Mouse (Mus musculus) embryonic facial prominence, embryonic 13.5 days (tissue): ENCODE measurements around the gene Tbp. TPM values are rescaled to one million over a fixed set of nuclear protein-coding genes. Genes with fewer than 3 reads are reported as not detected.
"Not testable (repeated sequence)": the region's sequence is repeated elsewhere in the genome, so short reads cannot be mapped to it uniquely, and the experiment has no call there.

Experiments
- ATAC-seq: fragments of 200-750 bp; cut with Nextera tagmentation; 2 replicates; pipeline ENCODE4 v1.8.0; 2017; ENCODE audit warnings: low read depth; ENCODE audit not compliant: insufficient number of reproducible peaks, insufficient read depth, low FRiP score, low TSS enrichment
- H3K27ac ChIP-seq: fragments of 300-500 bp; sonication (generic); 2 replicates; pipeline ENCODE4 v1.5.1; 2015; ENCODE audit warnings: moderate library complexity, mild to moderate bottlenecking, inconsistent platforms
- H3K27me3 ChIP-seq: fragments of 300-500 bp; sonication (generic); 2 replicates; pipeline ENCODE4 v1.6.1; 2015; ENCODE audit warnings: mild to moderate bottlenecking, inconsistent platforms
- H3K36me3 ChIP-seq: fragments of 300-500 bp; sonication (generic); 2 replicates; pipeline ENCODE4 v1.6.1; 2015; ENCODE audit warnings: mild to moderate bottlenecking, inconsistent platforms
- H3K4me1 ChIP-seq: fragments of 300-500 bp; sonication (generic); 2 replicates; pipeline ENCODE4 v1.6.1; 2015; ENCODE audit warnings: inconsistent platforms
- H3K4me2 ChIP-seq: fragments of 300-500 bp; sonication (generic); 2 replicates; pipeline ENCODE4 v1.6.1; 2015; ENCODE audit warnings: moderate library complexity, mild to moderate bottlenecking, inconsistent platforms
- H3K4me3 ChIP-seq: fragments of 300-500 bp; sonication (generic); 2 replicates; pipeline ENCODE4 v1.5.1; 2015; ENCODE audit warnings: mild to moderate bottlenecking, inconsistent platforms
- H3K9ac ChIP-seq: fragments of 300-500 bp; sonication (generic); 2 replicates; pipeline ENCODE4 v1.6.1; 2015; ENCODE audit warnings: mild to moderate bottlenecking, inconsistent platforms
- H3K9me3 ChIP-seq: fragments of 300-500 bp; sonication (generic); 2 replicates; pipeline ENCODE4 v1.6.1; 2016; ENCODE audit warnings: inconsistent platforms
- WGBS: fragments of 180-500 bp; shearing (Covaris S2); methylation state at CpG from one replicate; pipeline ENCODE4 v1.1.7; 2015; ENCODE audit warnings: mixed read lengths; 5-methylcytosine and 5-hydroxymethylcytosine counted together
- polyA plus RNA-seq: library from polyadenylated mRNA; unstranded; fragments of >200 nt; fragmentation: Nextera tagmentation; extraction: Ambion mirVana; gene quantifications from 2 replicates; pipeline ENCODE4 v1.2.1, GENCODE M21; 2015

Gene Tbp
- polyA plus RNA-seq, 1 experiment from 2014 or later: 52.1 TPM

DNA sequence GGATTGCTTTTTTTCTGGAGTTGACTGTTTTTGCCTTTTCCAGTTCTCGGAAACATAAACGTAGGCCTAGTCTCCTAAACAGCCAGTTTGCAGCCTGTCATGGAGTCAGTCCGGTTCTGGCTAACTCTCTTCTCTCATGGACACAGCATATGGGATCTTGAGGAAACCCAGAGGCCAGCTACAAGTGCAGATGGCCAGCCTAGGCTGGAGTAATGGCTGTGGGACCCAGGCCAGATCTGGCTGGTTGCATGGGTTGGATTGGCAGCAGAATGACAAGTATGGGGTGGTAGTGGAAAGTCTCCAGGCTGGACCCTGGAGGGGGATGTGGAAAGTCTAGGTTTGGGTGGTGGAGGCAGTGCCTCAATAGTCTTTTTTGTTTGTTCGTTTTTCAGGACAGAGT is 40.6 kb downstream of the Tbp start:
- no peak for ATAC-seq
- no peak overlapping the region for H3K4me3 ChIP-seq
- H3K9ac ChIP-seq: no peak overlapping the region
- H3K27ac ChIP-seq: no peak overlapping the region
- peaks cover 24% of the 10 kb centered on the region for H3K27me3 ChIP-seq
- no peaks in the 10 kb centered on the region for H3K4me1 ChIP-seq
- 70% methylated on average over 4 of the region's 4 CpGs for WGBS
- no peaks in the 10 kb centered on the region for H3K36me3 ChIP-seq
- no peak overlapping the region for H3K4me2 ChIP-seq
- H3K9me3 ChIP-seq: peaks cover 5% of the 10 kb centered on the region; the same call in 1 of the 2 replicates

DNA sequence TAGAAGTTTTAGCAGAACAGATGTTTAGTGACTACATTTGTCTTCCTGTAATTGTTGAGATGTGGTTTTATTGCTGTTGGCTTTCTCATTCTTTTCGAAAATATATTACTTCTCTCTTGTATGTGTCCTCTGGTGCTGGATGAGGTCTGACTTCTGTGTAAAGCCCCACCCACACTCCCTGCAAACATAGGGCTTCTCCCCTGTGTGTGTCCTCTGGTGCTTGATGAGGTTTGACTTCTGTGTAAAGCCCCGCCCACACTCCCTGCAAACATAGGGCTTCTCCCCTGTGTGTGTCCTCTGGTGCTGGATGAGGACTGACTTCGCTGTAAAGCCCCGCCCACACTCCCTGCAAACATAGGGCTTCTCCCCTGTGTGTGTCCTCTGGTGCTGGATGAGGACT is 44.2 kb downstream of the Tbp start:
- not testable (repeated sequence) for H3K9me3 ChIP-seq, H3K4me2 ChIP-seq, H3K4me1 ChIP-seq, ATAC-seq, H3K27ac ChIP-seq, H3K36me3 ChIP-seq, H3K9ac ChIP-seq, H3K27me3 ChIP-seq, H3K4me3 ChIP-seq
- 61% methylated on average over 4 of the region's 4 CpGs for WGBS

DNA sequence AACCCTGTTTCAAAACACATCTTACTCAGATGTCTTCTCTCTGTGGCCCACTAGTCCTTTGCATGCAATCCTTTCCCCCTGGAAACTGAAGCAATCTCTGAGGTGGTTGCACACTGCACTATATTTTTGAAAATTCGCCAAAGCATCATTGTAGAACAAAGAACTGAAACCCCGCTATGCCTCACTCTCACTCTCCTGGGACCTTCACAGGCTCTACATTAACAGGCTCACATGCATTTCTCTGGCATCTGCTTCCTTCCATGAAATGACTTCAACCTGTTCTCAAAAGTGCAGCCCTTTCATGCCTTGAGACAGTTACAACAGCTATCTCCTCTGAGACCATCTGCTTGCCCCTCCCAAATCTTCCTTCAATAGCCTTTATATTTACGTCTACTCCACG is 46.8 kb downstream of the Tbp start:
- 57% methylated on average over 4 of the region's 4 CpGs for WGBS
- Histone ChIP-seq H3K9me3 (peaks cover 5% of the 10 kb centered on the region; the same call in 1 of the 2 replicates), H3K27ac (no peak overlapping the region), H3K36me3 (no peaks in the 10 kb centered on the region), H3K9ac (no peak overlapping the region), H3K4me1 (no peaks in the 10 kb centered on the region), H3K4me2 (no peak overlapping the region), H3K27me3 (no peaks in the 10 kb centered on the region), H3K4me3 (no peak overlapping the region)
- no peak for ATAC-seq

DNA sequence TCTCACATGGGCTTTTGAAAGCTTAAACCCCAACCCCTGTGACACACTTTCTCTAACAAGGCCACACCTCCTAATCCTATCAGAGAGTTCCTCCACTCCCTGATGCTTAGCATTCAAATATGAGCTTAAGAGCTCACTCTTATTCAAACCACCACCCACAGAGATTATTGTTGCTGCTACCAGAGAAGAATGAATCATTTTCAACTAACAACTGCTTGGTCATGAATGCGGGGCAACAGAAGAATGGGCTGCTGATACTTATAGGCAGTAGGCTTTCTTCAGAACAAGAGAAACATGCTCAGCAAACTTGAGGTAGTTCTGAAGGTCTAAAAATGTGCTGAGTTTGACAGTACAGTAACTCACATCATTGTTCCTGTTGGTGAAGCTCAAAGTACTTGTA is 50.0 kb downstream of the Tbp start:
- H3K4me1 ChIP-seq: no peaks in the 10 kb centered on the region
- H3K4me2 ChIP-seq: no peak overlapping the region
- no peak for ATAC-seq
- no peaks in the 10 kb centered on the region for H3K36me3 ChIP-seq
- no peak overlapping the region for H3K4me3 ChIP-seq
- H3K27ac ChIP-seq: no peak overlapping the region
- WGBS: 40% methylated on average over 1 of the region's 1 CpGs
- H3K9me3 ChIP-seq: peaks cover 4% of the 10 kb centered on the region; the same call in 1 of the 2 replicates
- H3K9ac ChIP-seq: no peak overlapping the region
- no peaks in the 10 kb centered on the region for H3K27me3 ChIP-seq

DNA sequence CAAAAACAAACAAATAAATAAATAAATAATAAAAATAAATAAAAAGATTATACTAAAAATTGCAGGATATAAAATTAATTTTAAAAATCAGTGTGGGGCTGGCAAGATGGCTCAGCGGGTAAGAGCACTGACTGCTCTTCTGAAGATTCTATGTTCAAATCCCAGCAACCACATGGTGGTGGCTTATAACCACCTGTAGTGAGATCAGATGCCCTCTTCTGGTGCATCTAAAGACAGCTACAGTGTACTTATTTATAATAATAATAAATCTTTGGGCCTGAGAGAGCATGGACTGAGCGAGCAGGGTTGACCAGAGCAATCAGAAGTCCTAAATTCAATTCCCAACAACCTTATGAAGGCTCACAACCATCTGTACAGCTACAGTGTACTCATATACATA is 60.3 kb downstream of the Tbp start:
- Histone ChIP-seq H3K27ac (no peak overlapping the region), H3K9me3 (no peaks in the 10 kb centered on the region), H3K4me2 (no peak overlapping the region), H3K36me3 (no peaks in the 10 kb centered on the region), H3K4me1 (peaks cover 4% of the 10 kb centered on the region; the same call in 1 of the 2 replicates), H3K4me3 (no peak overlapping the region), H3K27me3 (no peaks in the 10 kb centered on the region), H3K9ac (no peak overlapping the region)
- WGBS: 88% methylated on average over 2 of the region's 2 CpGs
- no peak for ATAC-seq

DNA sequence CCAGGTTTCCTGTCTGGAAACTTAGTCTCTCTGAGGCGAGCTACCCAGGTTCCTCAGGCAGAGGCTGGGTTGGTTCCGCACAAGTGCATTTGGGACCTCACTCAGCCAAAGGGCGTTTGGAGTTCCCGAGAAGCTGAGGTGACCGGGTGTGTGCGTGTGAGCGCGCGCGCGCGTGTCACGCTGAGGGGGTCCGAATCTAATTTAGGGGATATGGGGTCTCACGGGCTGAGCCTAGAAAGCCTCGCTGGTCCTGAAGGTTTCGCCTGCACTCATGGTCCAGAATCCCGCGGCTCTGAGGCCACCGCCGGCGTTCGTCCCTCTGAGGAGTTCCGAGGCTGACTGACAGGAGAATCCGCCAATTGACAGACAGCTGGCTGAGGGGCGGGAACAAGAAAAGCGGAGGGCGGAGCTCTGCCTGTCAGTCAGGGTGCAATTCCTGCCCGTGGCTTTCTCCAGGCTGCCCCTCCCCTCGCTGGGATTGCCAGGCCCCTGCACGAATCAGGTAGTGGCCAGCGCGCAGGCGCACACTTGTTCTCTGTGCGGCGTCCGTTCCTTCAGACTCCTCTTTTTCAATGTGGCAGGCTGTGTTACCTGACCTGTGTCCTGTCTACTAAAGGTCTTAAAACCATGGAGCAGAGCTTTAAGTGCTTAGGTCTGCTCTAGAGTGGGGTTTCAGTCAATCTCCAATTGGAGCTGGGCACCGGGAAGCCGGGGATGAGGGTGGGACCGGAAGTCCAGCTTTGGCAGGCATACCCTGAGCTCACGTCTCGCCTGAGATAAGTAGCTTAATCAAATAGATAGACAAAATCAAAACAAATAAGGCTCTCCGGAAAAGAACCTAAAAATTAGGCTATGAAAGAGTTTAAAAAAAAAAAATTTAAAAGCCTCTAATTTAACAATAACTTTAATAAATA is 64.6 kb downstream of the Tbp start, which contains the start of gene Prdm9:
Gene Prdm9, minus strand, starts transcription at position 341 of the 914 bp plus-strand sequence.
- ATAC-seq: peak; percentile 98
- peak within 1 kb of the TSS; percentile 92 for H3K27ac ChIP-seq
- H3K4me1 ChIP-seq: peaks cover 4% of the 10 kb centered on the region; the same call in 1 of the 2 replicates
- no peaks in the 10 kb centered on the region for H3K9me3 ChIP-seq
- H3K4me2 ChIP-seq: peak within 1 kb of the TSS; percentile 82
- H3K27me3 ChIP-seq: no peaks in the 10 kb centered on the region
- WGBS: under 1% methylated on average over 43 of the region's 43 CpGs
- peak within 1 kb of the TSS; percentile 58 for H3K4me3 ChIP-seq
- H3K9ac ChIP-seq: peak within 1 kb of the TSS; percentile 78
- no peaks in the 10 kb centered on the region for H3K36me3 ChIP-seq

- Histone ChIP-seq H3K9ac (no peak overlapping the region), H3K27me3 (no peaks in the 10 kb centered on the region), H3K27ac (no peak overlapping the region), H3K9me3 (no peaks in the 10 kb centered on the region), H3K36me3 (no peaks in the 10 kb centered on the region), H3K4me2 (peak overlapping the region; percentile 82), H3K4me3 (peak overlapping the region; percentile 58), H3K4me1 (peaks cover 4% of the 10 kb centered on the region; the same call in 1 of the 2 replicates)
- no peak for ATAC-seq
- WGBS: 43% methylated on average over 12 of the region's 12 CpGs
These were observed 65.2 kb downstream of the Tbp start for GRCm38 (mm10) chr17:15564928-15565300.

- no peak for ATAC-seq
- 71% methylated on average over 5 of the region's 5 CpGs for WGBS
- Histone ChIP-seq H3K9ac (no peak overlapping the region), H3K9me3 (no peaks in the 10 kb centered on the region), H3K27ac (no peak overlapping the region), H3K36me3 (no peaks in the 10 kb centered on the region), H3K27me3 (no peaks in the 10 kb centered on the region), H3K4me2 (no peak overlapping the region), H3K4me1 (peaks cover 4% of the 10 kb centered on the region; the same call in 1 of the 2 replicates), H3K4me3 (no peak overlapping the region)
These were observed 67.2 kb downstream of the Tbp start for GRCm38 (mm10) chr17:15566908-15567307.

- H3K36me3 ChIP-seq: no peaks in the 10 kb centered on the region
These were observed 75.4 kb downstream of the Tbp start for GRCm38 (mm10) chr17:15575056-15575455.

DNA sequence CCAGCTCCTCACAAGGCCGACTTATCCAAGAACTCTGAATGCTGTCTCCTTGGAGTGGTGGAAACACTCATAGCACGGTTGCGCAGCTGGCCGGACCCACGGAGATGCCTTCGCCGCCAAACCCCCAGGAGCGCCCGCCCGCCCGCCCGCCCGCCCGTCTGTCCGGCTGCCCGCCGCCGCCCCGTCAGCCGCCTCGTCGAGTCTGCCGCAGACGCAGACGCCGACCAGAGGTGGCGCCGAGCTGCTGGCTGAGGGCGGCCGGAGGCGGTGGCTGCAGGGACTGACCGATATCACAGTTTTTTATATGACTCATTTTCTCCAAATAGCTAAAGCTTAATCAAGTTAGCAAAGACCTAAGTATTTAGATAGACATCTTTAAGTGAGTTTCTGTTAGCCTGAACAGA is 77.6 kb downstream of the Tbp start:
- WGBS: 1% methylated on average over 32 of the region's 32 CpGs
- Histone ChIP-seq H3K27me3 (peaks cover 31% of the 10 kb centered on the region), H3K4me3 (peak overlapping the region; percentile 34), H3K4me1 (no peaks in the 10 kb centered on the region), H3K4me2 (peak overlapping the region; percentile 56), H3K36me3 (no peaks in the 10 kb centered on the region), H3K9ac (no peak overlapping the region), H3K27ac (no peak overlapping the region), H3K9me3 (no peaks in the 10 kb centered on the region)
- ATAC-seq: no peak

More at GRCm38 (mm10) chr17:15575056-15575455, 75.4 kb downstream of the Tbp start:
- H3K4me2 ChIP-seq: no peak overlapping the region
- H3K9me3 ChIP-seq: no peaks in the 10 kb centered on the region
- H3K4me1 ChIP-seq: no peaks in the 10 kb centered on the region
- WGBS: 69% methylated on average over 1 of the region's 1 CpGs
- H3K9ac ChIP-seq: no peak overlapping the region
- no peak for ATAC-seq
- no peak overlapping the region for H3K27ac ChIP-seq
- H3K4me3 ChIP-seq: no peak overlapping the region
- H3K27me3 ChIP-seq: peaks cover 31% of the 10 kb centered on the region
